Mouse (Mus musculus) Muller cell, postnatal 12 days (primary cell): ENCODE data around the gene Prl4a1.
"Not testable (repeated sequence)": the region's sequence is repeated elsewhere in the genome, so short reads cannot be mapped to it uniquely, and the experiment has no call there.

Experiments
- DNase-seq: peaks from one replicate; pipeline ENCODE4 v3.0.0-alpha.2; 2015; ENCODE audit errors: inconsistent ontology term

Gene Prl4a1

GRCm38 (mm10) chr13:28015912-28016311 lies at the start of gene Prl4a1:
Prl4a1 (plus strand) TSS chr13:28016212.
- no peak for DNase-seq

DNA sequence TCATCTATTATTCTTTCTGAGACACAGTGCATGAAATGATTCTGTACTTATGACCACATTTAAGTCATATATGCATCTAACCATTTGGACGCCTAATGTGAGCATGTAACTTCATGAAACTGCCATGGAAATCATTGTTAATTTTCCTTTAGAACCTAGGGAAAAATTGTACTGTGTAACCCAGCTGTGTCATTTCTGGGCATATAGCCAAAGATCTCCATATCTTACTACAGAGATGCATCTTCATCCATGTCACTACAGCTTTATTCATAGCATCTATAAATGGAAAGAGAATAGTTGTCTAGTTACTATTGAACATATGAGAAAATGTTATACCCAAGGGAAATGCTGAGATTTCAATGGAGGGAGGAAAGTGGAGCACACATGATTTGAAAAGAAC lies 43.1 kb upstream of the Prl4a1 start:
- no peak for DNase-seq

DNA sequence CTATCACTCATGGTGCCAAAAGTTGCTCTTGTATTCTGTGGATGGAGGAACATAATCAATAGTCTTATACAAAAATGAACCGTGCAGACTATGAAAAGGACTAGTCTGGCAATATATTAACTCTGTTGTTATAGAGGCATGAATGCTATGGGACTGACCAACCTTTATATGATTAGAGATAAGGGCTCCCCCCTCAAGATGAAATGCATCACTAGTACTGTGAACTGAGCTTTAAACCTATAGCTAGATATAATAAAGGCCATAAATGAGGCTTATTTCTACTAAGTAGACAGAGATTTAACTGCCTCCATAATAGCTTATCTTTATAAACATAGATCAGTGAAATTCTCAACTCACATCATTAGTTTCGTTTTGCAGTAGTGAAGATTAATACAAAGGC lies 41.7 kb upstream of the Prl4a1 start:
- not testable (repeated sequence) for DNase-seq

DNA sequence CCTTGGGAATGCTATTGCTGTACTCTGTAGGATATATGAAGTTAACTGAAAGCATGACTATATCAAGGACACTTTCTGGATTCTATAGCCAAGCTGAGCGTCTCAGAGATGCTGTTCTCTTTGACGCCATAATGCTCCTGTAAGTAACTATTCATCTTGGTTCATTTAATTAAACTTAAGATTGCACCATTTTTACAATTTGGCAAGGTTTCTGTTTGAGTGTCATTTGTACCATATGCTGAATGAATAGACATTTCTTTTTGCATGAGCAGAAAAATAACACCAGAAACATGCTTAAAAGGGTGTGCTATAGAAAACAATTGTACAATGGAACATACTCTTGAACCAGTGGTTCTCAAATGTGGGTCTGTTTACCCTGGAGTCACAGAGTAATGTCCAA lies 38.4 kb upstream of the Prl4a1 start:
- DNase-seq = no peak

- DNase-seq = not testable (repeated sequence)
Measured at GRCm38 (mm10) chr13:27996557-27996956, 19.5 kb upstream of the Prl4a1 start.

DNA sequence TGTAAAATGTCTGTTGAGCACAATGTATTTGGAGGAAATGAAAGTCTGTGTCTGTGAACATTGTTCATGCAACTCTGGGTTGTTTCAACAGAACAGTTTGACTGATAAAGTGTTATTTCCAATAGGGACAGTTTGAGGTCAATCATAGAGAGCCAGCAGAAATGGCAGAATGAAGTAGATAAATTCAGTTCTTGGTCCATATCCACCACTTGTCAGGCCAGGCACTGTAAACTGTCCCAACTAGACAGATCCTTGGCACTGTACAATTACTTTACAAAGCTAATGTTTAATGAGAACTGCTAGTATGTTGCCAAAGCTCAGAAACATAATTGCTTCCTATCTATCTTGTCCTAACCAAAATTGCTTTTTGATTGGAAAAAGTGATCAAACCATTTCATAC lies 13.3 kb downstream of the Prl4a1 start:
- no peak for DNase-seq

GRCm38 (mm10) chr13:28069315-28069714 lies 53.3 kb downstream of the Prl4a1 start:
- no peak for DNase-seq
